In genomic region chr5:27790086-27790909, GRCm38 (mm10) we compare ENCODE assay signal across 8 mouse cellular contexts. TPM values are rescaled to one million over a fixed set of nuclear protein-coding genes. Genes with fewer than 3 reads are reported as not detected.
DNase-seq lines count a peak whose midpoint lies in the region; ATAC-seq and TF ChIP-seq lines count a peak whose summit lies in the region.

No protein-coding gene starts in this region.

- intact Hi-C loops in gastrocnemius, postnatal 14 days (cut with DNase I; ENCODE audit: low total_unique reads), result no loop called here

- H3K4me3 ChIP-seq in ES-Bruce4 (ENCODE audit: low read depth, low read length), result peak overlapping the region; percentile 71
- H3K4me3 ChIP-seq in forebrain, embryonic 11.5 days (ENCODE audit: low read depth, low read length), result peak overlapping the region; percentile 76
- H3K4me3 ChIP-seq in intestine, postnatal 0 days (ENCODE audit: low read depth, low read length), result peak overlapping the region; percentile 70
- peak overlapping the region; percentile 62 for H3K4me3 ChIP-seq in macrophage (ENCODE audit: inconsistent target)

- TF ChIP-seq POLR2A in ES-Bruce4 (IDR thresholded peaks at IDR 0.05; ENCODE audit: insufficient read depth, low read length), result no peak

- H3K9ac ChIP-seq in ES-Bruce4 (ENCODE audit: low read depth, poor library complexity, severe bottlenecking), result peak overlapping the region; percentile 89
- H3K9ac ChIP-seq in forebrain, embryonic 11.5 days (ENCODE audit: low read length), result peak overlapping the region; percentile 85
- peak overlapping the region; percentile 65 for H3K9ac ChIP-seq in intestine, postnatal 0 days (ENCODE audit: low read depth, low read length)

- H3K4me1 ChIP-seq in ES-Bruce4 (ENCODE audit: control insufficient read depth, insufficient read depth, low read length), result peaks cover 8% of the 10 kb centered on the region
- H3K4me1 ChIP-seq in forebrain, embryonic 11.5 days (replicated peaks; ENCODE audit: control insufficient read depth, insufficient read depth, low read length), result peaks cover 7% of the 10 kb centered on the region; the same call in 1 of the 2 replicates
- no peaks in the 10 kb centered on the region for H3K4me1 ChIP-seq in intestine, postnatal 0 days (replicated peaks; ENCODE audit: control insufficient read depth, insufficient read depth, low read length)

- TF ChIP-seq EP300 in ES-Bruce4 (IDR thresholded peaks at IDR 0.05; ENCODE audit: insufficient read depth, low read depth, low read length), result no peak

- TF ChIP-seq CTCF in ES-Bruce4 (IDR thresholded peaks at IDR 0.05; ENCODE audit: low read depth, low read length), result no peak
- no peak for TF ChIP-seq CTCF in intestine, postnatal 0 days (IDR thresholded peaks at IDR 0.05; ENCODE audit: low read depth)

- H3K4me2 ChIP-seq in forebrain, embryonic 11.5 days (ENCODE audit: low read depth, low read length, severe bottlenecking), result peak overlapping the region; percentile 54
- H3K4me2 ChIP-seq in intestine, postnatal 0 days (replicated peaks; ENCODE audit: low read depth), result peak overlapping the region; percentile 67

- H3K27ac ChIP-seq in ES-Bruce4 (ENCODE audit: insufficient read depth, low read length), result no peak overlapping the region
- H3K27ac ChIP-seq in forebrain, embryonic 11.5 days (ENCODE audit: low read depth, low read length), result peak overlapping the region; percentile 77
- H3K27ac ChIP-seq in intestine, postnatal 0 days (ENCODE audit: low read depth, low read length), result no peak overlapping the region
- H3K27ac ChIP-seq in macrophage, result 0 out of 2 replicates have a peak overlapping the region, but pooled peaks have one; percentile 8

- 34% methylated on average over 21 of the region's 21 CpGs for WGBS in forebrain, embryonic 11.5 days
- WGBS in intestine, postnatal 0 days, result 17% methylated on average over 21 of the region's 21 CpGs
- WGBS in macrophage (ENCODE audit: missing documents), result 27% methylated on average over 21 of the region's 21 CpGs

- no peaks in the 10 kb centered on the region for H3K9me3 ChIP-seq in ES-Bruce4 (replicated peaks; ENCODE audit: control insufficient read depth, insufficient read depth, low read length, poor library complexity, severe bottlenecking)
- no peaks in the 10 kb centered on the region for H3K9me3 ChIP-seq in forebrain, embryonic 11.5 days (ENCODE audit: control insufficient read depth, low read length)
- H3K9me3 ChIP-seq in intestine, postnatal 0 days (ENCODE audit: control insufficient read depth), result no peaks in the 10 kb centered on the region

- no peak for ATAC-seq in forebrain, embryonic 11.5 days (replicated peaks; ENCODE audit: low FRiP score)
- no peak for ATAC-seq in intestine, postnatal 0 days
- ATAC-seq in megakaryocyte-erythroid progenitor cell, adult 5-6 weeks (replicated peaks; ENCODE audit: low FRiP score, low TSS enrichment, poor library complexity, severe bottlenecking), result no peak
- ATAC-seq in frontal cortex, adult (ENCODE audit: low TSS enrichment), result no peak

- DNase-seq in 3T3-L1 (ENCODE audit: low read depth, low spot score), result peak; percentile 40
- no peak for DNase-seq in forebrain, embryonic 11.5 days (ENCODE audit: low spot score)
- no peak for DNase-seq in gastrocnemius, postnatal 14 days

- H3K79me2 ChIP-seq in macrophage (ENCODE audit: inconsistent target), result peaks cover 23% of the 10 kb centered on the region

- H3K36me3 ChIP-seq in ES-Bruce4 (ENCODE audit: control insufficient read depth, insufficient read depth, low read length, poor library complexity, severe bottlenecking) (peaks cover 33% of the 10 kb centered on the region), macrophage (ENCODE audit: inconsistent target) (peaks cover 31% of the 10 kb centered on the region)
- H3K36me3 ChIP-seq in forebrain, embryonic 11.5 days (ENCODE audit: control insufficient read depth, insufficient read depth, low read length), result peaks cover 6% of the 10 kb centered on the region
- peaks cover 30% of the 10 kb centered on the region for H3K36me3 ChIP-seq in intestine, postnatal 0 days (ENCODE audit: control insufficient read depth, insufficient read depth)

- no peaks in the 10 kb centered on the region for H3K27me3 ChIP-seq in ES-Bruce4 (ENCODE audit: control insufficient read depth, insufficient read depth, low read length, poor library complexity, severe bottlenecking)
- no peaks in the 10 kb centered on the region for H3K27me3 ChIP-seq in forebrain, embryonic 11.5 days (ENCODE audit: control insufficient read depth, insufficient read depth, low read length)
- no peaks in the 10 kb centered on the region for H3K27me3 ChIP-seq in intestine, postnatal 0 days (replicated peaks; ENCODE audit: control insufficient read depth, insufficient read depth, low read length)

RNA-seq across cellular contexts. Expression of gene Paxip1, which starts 1.2 kb away (rescaled TPM):
- 59.3 and 62.3 TPM in 2 replicates for polyA plus RNA-seq in ES-Bruce4 (2011; ENCODE audit: insufficient read depth, insufficient read length, low read depth, missing spikeins)
- 66.8 and 71.3 TPM in 2 replicates for polyA plus RNA-seq in forebrain, embryonic 11.5 days (2014; fragmentation: Nextera tagmentation; extraction: Ambion mirVana)
- 8.0 and 9.0 TPM in 2 replicates for polyA plus RNA-seq in intestine, postnatal 0 days (2015; fragmentation: Nextera tagmentation; extraction: Ambion mirVana)
- 10 to 100 TPM; 30.3 to 95.8 (median 56.7) TPM for total RNA-seq in macrophage (2018; cell fraction: chromatin; rRNA removed)
- 10 to 100 TPM in 3 of 26 experiments, 1 to 10 TPM in 23; 4.1 to 10.1 (median 7.5) TPM for total RNA-seq in macrophage (2018; cell fraction: cytosol; rRNA removed)
- 10 to 100 TPM in 25 of 26 experiments, 1 to 10 TPM in 1; 8.6 to 67.5 (median 27.0) TPM for total RNA-seq in macrophage (2018; cell fraction: nucleus; rRNA removed)
- 7.1 to 12.2 TPM (median 7.3 TPM) in 3 replicates for polyA plus RNA-seq in macrophage (2018)
- total RNA-seq in gastrocnemius, postnatal 14 days (2021), result 10 to 100 TPM in 1 of 2 experiments, 1 to 10 TPM in 1; 9.1 to 14.3 TPM
- 52.6 and 62.7 TPM in 2 replicates for total RNA-seq in megakaryocyte-erythroid progenitor cell, adult 5-6 weeks (2014; fragmentation: Nextera tagmentation)
- total RNA-seq in megakaryocyte-erythroid progenitor cell, adult 5-6 weeks (2017), result 26.7 and 36.3 TPM in 2 replicates

RNA-seq across cellular contexts. Expression of gene Htr5a, which starts 51.7 kb away (rescaled TPM):
- polyA plus RNA-seq in ES-Bruce4 (2011; ENCODE audit: insufficient read depth, insufficient read length, low read depth, missing spikeins) (not detected in 2 replicates), macrophage (2018) (not detected in 3 replicates)
- 0.05 TPM in 1 of 2 replicates, not detected in the other for polyA plus RNA-seq in forebrain, embryonic 11.5 days (2014; fragmentation: Nextera tagmentation; extraction: Ambion mirVana)
- polyA plus RNA-seq in intestine, postnatal 0 days (2015; fragmentation: Nextera tagmentation; extraction: Ambion mirVana), result not detected in 2 replicates
- total RNA-seq in macrophage (2018; cell fraction: chromatin; rRNA removed), result not detected
- not detected for total RNA-seq in macrophage (2018; cell fraction: cytosol; rRNA removed)
- total RNA-seq in macrophage (2018; cell fraction: nucleus; rRNA removed), result not detected
- total RNA-seq in gastrocnemius, postnatal 14 days (2021), result not detected
- not detected in 2 replicates for total RNA-seq in megakaryocyte-erythroid progenitor cell, adult 5-6 weeks (2014; fragmentation: Nextera tagmentation)
- not detected in 2 replicates for total RNA-seq in megakaryocyte-erythroid progenitor cell, adult 5-6 weeks (2017)

Comparison
In these comparisons a context has a peak if more than half of its experiments do, and no peak if none do; other contexts are left out.
1. H3K27ac ChIP-seq: peak in forebrain, embryonic 11.5 days (single experiment) and macrophage (single experiment); none in ES-Bruce4 (single experiment) and intestine, postnatal 0 days (single experiment).
2. Peak in every context shown above with its lines, with median percentiles within 50 percentile points of each other: H3K4me3 ChIP-seq and H3K9ac ChIP-seq.